Mouse (Mus musculus): ENCODE results near the gene Tet1.
"Not testable (repeated sequence)": the region's sequence is repeated elsewhere in the genome, so short reads cannot be mapped to it uniquely, and the experiment has no call there.

Gene Tet1

GRCm38 (mm10) chr10:62851025-62851424, 57.8 kb downstream of the Tet1 start:
- in situ Hi-C loops (cut with MboI, MseI): no loop called here

GRCm38 (mm10) chr10:62848783-62849182, 60.0 kb downstream of the Tet1 start:
- in situ Hi-C loops (cut with MboI, MseI): no loop called here

DNA sequence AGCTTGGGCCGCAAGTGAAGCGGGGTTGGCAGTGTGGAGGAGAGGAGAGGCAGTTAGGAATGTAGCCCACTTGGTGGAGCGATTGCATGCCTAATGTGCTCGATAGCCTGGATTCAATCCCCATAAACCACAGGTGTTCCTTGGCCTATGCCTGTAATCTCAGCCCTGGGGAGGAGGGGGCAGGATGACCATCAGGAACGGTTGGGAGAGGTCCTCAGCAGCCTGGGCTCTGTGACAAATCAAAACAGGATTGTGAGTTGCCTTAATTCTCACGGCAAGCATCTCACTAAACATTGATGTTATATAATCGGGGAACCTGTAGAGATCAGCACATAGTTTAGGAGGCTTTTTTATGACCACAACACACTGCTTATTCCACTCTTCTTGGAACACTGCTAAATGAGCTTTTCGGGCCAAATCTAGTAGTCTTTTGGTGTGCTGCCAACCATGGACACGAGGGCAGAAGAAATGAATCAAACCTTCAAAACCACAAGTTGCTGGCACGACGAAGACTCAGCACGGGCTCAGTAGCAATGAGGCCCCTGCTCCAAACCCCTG, 61.6 kb downstream of the Tet1 start:
- in situ Hi-C loops (cut with MboI, MseI): no loop called here

- in situ Hi-C loops (cut with MboI, MseI): no loop called here
Observed at GRCm38 (mm10) chr10:62843787-62844491, 64.9 kb downstream of the Tet1 start.

- in situ Hi-C loops (cut with MboI, MseI): no loop called here
Observed at GRCm38 (mm10) chr10:62841901-62842447, 66.8 kb downstream of the Tet1 start.

DNA sequence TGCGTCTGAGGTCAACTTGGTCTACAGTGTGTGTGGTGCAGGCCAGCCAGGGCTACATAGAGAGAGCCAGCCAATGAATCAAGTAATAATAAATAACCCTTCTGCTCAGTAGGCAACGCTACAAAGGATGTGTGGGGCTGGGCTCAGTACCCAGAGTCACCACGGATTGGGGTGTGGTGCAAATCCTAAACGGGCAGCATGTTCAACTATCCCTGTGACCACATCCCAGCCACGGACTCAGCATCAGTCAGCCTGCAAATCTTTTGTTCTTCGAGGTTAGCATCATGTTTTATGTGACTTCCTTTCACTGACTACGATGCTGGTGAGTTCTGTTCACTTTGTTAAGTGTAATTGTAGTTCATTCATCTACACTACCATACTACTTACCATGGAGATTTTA, 68.1 kb downstream of the Tet1 start:
- in situ Hi-C loops (cut with MboI, MseI): no loop called here

GRCm38 (mm10) chr10:62837987-62838386, 70.8 kb downstream of the Tet1 start:
- in situ Hi-C loops (cut with MboI, MseI): no loop called here

GRCm38 (mm10) chr10:62832783-62833182, 76.0 kb downstream of the Tet1 start:
- in situ Hi-C loops (cut with MboI, MseI): no loop called here

DNA sequence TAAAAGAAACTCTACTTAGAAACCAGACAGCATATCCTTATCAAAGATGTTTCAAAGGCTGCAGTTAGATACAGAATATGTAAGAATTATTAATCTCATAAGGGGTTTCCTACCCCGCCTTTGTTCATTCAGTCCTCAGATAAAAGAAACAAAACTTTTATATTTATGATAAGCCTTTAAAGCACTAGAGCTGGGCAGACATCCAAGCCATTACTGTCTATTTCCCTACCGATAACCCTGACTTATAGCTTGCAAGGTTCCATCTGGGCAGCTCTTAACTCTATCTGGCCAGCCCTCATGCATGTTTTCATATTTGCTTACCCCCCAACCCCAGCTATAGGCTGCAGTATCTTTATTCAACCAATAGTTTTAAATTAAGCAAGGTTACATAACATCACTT, 77.2 kb downstream of the Tet1 start:
- in situ Hi-C loops (cut with MboI, MseI): no loop called here

DNA sequence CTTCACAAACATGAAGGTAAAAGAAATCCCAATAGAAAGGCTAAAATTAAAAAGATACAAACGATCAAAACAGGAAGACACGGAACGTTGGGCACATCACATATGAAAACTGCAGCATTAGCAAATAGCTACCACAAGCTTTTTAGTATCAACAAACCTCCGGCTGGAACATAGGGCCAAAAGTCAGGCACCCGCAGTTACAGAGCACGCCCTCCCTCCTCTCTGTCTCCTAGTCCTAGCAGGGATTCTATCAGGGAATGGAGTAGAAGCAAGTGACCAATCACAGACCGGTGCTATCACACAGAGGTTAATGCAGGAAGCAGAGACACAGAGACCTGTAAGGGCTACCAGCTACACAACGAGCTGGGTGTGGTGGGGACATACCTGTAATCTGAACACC, 84.3 kb downstream of the Tet1 start:
- in situ Hi-C loops (cut with MboI, MseI): no loop called here

DNA sequence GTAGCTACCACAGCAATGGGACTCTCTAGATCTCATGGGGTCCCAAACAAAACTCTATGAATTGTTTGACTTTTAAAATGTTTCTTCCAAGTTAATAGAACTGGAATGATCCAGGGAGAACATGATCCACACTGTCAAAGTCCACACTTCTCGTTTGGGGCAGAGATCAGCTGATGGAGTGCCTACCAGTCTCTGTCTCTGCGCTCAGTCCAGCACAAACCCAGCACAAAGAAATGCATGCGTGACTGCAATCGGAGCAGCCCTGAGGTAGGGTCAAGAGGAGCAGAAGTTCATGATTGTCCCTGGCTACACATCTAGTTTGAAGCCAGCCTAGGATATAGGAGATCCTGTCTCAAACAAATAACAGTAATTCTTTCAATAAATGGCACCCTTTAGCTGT, 85.4 kb downstream of the Tet1 start:
- in situ Hi-C loops (cut with MboI, MseI): no loop called here

- in situ Hi-C loops (cut with MboI, MseI): loop anchor here (5.0 kb wide), 1 partner anchor 503 kb away; no protein-coding TSS in a partner anchor
Observed at GRCm38 (mm10) chr10:62810010-62810409, 98.8 kb downstream of the Tet1 start.

- in situ Hi-C loops (cut with MboI, MseI): no loop called here
Observed at GRCm38 (mm10) chr10:62808766-62809165, 100.0 kb downstream of the Tet1 start.

DNA sequence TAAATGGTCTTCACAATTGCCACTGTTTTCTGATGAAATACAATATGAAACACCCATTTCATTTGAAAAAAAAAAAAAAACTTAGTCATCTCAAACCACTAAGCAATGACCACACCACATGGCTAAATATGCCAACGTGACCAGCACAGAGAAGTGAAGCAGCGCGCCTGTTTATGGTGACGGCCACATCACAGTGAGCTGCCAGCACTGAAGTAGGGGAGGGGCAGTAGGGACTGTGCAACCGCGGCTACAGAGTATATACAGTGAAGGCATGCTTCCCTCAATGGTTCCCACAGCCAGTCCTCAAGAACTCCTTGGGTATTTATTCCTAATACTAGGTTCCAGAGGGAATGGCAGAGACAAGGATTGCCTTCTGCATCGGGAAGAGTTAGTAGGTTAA, 100.5 kb downstream of the Tet1 start:
- in situ Hi-C loops (cut with MboI, MseI): no loop called here

- in situ Hi-C loops (cut with MboI, MseI): no loop called here
Observed at GRCm38 (mm10) chr10:62804106-62804505, 104.7 kb downstream of the Tet1 start.

DNA sequence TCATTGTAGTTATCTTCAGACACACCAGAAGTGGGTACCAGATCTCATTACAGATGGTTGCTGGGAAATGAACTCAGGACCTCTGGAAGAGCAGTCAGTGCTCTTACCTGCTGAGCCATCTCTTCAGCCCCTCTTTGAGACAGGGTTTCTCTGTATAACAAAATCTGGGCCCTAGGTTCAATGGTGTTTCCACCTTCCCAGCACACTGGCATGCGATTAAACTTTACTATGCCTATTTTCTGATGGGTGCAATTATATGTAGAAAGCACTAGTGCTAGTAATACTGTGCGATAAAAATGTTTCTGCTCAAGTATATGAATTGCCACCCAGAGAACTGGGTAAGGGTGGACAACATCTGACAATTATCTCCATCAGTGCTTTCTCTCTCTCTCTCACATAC, 105.5 kb downstream of the Tet1 start:
- in situ Hi-C loops (cut with MboI, MseI): no loop called here

DNA sequence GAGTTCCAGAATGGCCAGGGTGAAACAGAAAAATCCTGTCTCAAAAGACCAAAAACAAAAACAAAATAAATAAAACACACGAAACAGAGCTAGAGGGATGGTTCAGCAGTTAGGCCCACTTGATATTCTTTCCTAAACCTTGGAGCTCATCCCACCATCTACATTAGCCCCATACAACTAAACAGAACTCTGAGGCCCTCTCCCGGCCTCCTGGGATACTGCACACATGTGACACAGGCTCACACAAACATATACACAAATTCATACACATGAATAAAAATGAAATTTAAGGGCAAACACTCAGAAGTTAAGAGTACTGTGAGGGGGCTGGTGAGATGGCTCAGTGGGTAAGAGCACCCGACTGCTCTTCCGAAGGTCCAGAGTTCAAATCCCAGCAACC, 114.6 kb downstream of the Tet1 start:
- in situ Hi-C loops (cut with MboI, MseI): no loop called here

DNA sequence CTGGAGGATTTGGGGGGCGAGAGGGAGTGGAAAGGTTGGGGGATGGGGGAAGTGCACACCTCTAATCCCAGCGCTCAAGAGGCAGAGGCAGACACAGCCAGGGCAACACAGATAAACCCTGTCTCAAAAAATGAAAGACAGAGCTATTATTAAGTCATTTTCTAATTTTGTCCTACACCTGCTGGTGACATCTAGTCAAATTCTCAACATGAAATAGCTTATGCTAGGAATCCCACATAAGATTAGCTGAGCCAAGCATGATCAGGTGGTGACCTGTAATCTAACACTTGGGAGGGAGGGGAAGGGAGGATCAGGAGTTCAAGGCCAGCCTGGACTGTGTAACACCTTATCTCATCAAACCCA, 115.7 kb downstream of the Tet1 start:
- in situ Hi-C loops (cut with MboI, MseI): no loop called here

DNA sequence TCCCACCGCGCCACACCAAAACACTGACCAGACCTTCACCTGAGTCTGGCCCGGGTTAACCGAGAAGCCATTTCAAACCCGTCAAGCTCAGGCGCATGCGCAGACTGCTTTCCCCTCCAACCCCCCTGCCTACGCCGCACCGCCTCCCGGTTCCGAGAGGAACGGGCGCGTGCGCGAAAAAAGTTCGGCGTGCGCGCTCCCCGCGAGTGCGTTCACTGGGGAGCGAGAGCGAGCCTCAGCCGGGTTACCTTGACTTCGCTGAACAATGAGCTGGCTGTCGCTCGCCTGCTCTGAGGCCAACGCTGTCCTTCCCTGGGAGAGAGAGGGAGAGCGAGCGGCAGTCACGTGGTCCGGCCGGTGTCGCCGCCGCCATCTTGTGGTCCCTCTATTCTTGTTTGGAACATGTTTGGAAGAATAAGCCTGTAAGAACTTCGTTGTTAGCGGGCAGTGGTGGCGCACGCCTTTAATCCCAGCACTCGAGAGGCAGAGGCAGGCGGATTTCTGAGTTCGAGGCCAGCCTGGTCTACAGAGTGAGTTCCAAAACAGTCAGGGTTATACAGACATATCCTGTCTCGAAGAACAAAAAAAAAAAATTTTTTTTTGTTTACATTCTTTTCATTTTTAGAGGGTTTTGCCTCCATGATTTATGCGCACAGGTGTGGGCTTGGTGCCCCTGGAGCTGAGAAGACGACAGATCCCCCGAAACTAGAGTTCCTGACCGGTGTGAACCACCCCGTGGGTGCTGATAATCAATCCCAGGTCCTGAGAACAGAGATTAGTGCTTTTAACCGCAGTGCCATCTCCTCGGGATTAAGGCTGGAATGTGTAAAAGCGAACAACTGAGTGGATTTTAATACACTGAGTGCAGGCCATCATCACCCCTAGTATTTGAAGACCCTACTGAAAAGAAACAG, 116.4 kb downstream of the Tet1 start, which contains the start of gene Ccar1:
Gene Ccar1, minus strand, starts transcription at position 110 of the 914 bp plus-strand sequence.
- in situ Hi-C loops (cut with MboI, MseI): no loop called here

- in situ Hi-C loops (cut with MboI, MseI): no loop called here
Observed at GRCm38 (mm10) chr10:62791251-62792176, 117.3 kb downstream of the Tet1 start.

DNA sequence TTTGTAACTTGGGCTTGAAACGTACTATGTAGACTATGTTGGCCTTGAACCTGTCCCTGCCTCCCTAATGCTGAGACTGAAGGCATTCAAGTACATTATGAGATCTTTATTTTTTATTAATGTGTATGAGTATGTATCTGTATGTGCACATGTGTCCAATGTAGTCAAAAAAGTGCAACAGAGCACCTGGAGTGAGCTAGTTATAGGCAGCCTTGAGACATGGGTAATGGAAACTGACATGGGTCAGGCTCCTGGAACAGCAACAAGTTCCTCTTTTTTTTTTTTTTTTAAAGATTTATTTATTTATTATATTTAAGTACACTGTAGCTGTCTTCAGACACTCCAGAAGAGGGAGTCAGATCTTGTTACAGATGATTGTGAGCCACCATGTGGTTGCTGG, 127.0 kb downstream of the Tet1 start:
- in situ Hi-C loops (cut with MboI, MseI): not testable (repeated sequence)
